Mouse (Mus musculus): Measurements from ENCODE around the gene Rpl10a.
"Not testable (repeated sequence)": the region's sequence is repeated elsewhere in the genome, so short reads cannot be mapped to it uniquely, and the experiment has no call there.

The Rpl10a gene

GRCm38 (mm10) chr17:28308297-28309195 lies 19.7 kb upstream of the Rpl10a start:
- DNase-seq: peak; percentile 73 to 91

GRCm38 (mm10) chr17:28310831-28311230 lies 17.4 kb upstream of the Rpl10a start:
- DNase-seq: no peak

GRCm38 (mm10) chr17:28311366-28312132 lies 16.7 kb upstream of the Rpl10a start:
- no peak for DNase-seq

- peak in 1 of 2 experiments; percentile 59 for DNase-seq
These were observed 15.7 kb upstream of the Rpl10a start for GRCm38 (mm10) chr17:28312232-28313211.

GRCm38 (mm10) chr17:28313212-28313879 lies 14.9 kb upstream of the Rpl10a start, which contains the start of gene Fance:
TSS of gene Fance (plus strand) at chr17:28313519.
- DNase-seq: peak; percentile 96 to 98

GRCm38 (mm10) chr17:28313880-28314225 lies 14.4 kb upstream of the Rpl10a start:
- DNase-seq: no peak

GRCm38 (mm10) chr17:28315611-28316160 lies 12.6 kb upstream of the Rpl10a start:
- no peak for DNase-seq

GRCm38 (mm10) chr17:28316476-28316875 lies 11.8 kb upstream of the Rpl10a start:
- no peak for DNase-seq

- DNase-seq: no peak
These were observed 11.2 kb upstream of the Rpl10a start for GRCm38 (mm10) chr17:28317091-28317490.

- DNase-seq: no peak
These were observed 10.5 kb upstream of the Rpl10a start for GRCm38 (mm10) chr17:28317725-28318124.

- no peak for DNase-seq
These were observed 6.6 kb upstream of the Rpl10a start for GRCm38 (mm10) chr17:28321700-28322099.

- no peak for DNase-seq
These were observed 4.5 kb upstream of the Rpl10a start for GRCm38 (mm10) chr17:28323786-28324185.

GRCm38 (mm10) chr17:28324416-28324815 lies 3.9 kb upstream of the Rpl10a start:
- DNase-seq: not testable (repeated sequence)

- DNase-seq: no peak
These were observed 2.5 kb upstream of the Rpl10a start for GRCm38 (mm10) chr17:28325751-28326150.

GRCm38 (mm10) chr17:28326951-28327350 lies 1.3 kb upstream of the Rpl10a start:
- no peak for DNase-seq

GRCm38 (mm10) chr17:28327673-28328325 lies 472 bp upstream of the Rpl10a start:
- DNase-seq: peak in 1 of 2 experiments; percentile 26

- DNase-seq: no peak
These were observed 675 bp downstream of the Rpl10a start for GRCm38 (mm10) chr17:28328946-28329345.

- no peak for DNase-seq
These were observed 1.4 kb downstream of the Rpl10a start for GRCm38 (mm10) chr17:28329503-28330231.

- DNase-seq: no peak
These were observed 1.9 kb downstream of the Rpl10a start for GRCm38 (mm10) chr17:28330232-28330546.

GRCm38 (mm10) chr17:28330590-28330989 lies 2.3 kb downstream of the Rpl10a start:
- DNase-seq: not testable (repeated sequence)

All from lung, postnatal 4 days (tissue).